Mouse (Mus musculus) yolk sac, embryonic 10.5 days (tissue): ENCODE results near the gene Fbxo46.
"Not testable (repeated sequence)": the region's sequence is repeated elsewhere in the genome, so short reads cannot be mapped to it uniquely, and the experiment has no call there.

Source experiments
- DNase-seq: peaks from one replicate; pipeline ENCODE4 v3.0.0-alpha.2; 2017; ENCODE audit warnings: low spot score

Fbxo46 gene

DNA sequence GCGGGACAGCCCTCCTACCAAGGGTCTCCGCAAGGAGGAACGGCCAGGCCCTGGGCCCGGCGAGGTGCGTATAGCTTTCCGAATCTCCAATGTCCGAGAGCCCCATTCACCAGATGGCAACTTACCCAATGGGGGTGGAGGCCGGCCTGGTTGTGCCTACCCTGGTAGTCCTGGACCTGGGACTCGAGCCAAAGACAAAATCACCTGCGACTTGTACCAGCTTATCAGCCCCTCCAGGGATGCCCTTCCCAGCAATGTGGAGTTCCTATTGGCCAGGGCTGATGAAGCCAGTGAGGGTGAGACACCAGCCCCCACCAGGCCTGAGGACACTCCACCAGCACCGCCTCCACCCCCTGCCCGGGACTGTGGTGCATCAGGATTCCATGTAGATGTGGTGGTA, 16.5 kb downstream of the Fbxo46 start:
- no peak for DNase-seq

DNA sequence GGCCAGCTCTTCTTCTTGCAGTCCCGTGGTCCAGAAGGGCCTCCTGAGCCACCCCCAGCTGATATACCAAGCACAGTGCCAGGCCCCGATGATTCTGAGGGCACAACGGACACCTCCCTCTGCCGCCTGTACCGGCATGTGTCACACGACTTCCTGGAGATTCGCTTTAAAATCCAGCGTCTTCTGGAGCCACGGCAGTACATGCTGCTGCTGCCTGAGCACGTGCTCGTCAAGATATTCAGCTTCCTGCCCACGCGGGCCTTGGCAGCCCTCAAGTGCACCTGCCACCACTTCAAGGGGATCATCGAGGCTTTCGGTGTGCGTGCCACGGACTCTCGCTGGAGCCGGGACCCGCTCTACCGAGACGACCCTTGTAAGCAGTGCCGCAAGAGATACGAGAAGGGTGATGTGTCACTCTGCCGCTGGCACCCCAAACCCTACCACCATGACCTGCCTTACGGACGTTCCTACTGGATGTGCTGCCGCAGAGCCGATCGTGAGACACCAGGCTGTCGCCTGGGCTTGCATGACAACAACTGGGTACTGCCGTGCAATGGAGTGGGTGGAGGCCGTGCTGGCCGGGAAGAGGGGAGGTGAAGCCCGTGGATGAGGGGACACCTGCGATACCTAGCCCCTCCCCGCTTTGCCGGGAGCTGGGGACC, 17.1 kb downstream of the Fbxo46 start:
- DNase-seq, result no peak

DNA sequence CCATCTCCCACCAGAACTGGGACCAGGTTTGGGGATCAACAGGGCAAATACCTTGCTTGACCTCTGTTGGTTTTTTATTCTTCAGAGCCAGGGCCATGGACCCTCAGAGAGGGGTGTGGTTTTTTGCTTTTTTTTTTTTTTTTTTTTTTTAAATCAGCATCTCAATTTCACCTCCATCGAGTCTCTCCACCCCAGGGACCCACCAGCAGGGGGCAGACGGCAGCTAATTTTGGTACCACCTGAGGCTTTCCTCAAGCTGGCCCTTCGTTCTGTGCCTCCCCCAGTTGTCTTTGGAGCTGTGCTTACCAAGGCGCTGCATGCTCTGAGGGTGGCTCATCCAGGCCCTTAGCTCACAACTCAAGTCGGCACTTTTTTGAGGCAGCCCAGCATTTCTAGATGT, 17.7 kb downstream of the Fbxo46 start:
- DNase-seq, result no peak

DNA sequence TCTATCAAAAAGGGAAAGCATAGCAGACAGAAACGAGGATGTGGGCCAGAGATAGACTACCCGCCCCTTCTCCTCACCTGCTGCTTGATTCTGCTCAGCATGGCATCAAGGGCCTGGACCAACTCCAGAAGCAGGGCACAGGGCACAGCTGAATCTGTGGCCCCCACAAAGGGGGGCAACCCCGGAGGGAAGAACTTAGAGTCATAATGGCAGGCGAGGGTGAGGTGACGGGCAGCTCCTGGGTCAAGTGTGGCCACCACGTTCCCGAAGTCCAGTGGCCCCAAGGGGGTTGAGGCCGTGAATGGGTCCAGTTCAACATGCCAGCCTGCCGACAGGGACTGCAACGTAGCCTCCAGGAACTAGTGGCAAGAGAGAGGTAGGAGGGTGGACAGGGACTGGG, 27.1 kb downstream of the Fbxo46 start:
- no peak for DNase-seq

DNA sequence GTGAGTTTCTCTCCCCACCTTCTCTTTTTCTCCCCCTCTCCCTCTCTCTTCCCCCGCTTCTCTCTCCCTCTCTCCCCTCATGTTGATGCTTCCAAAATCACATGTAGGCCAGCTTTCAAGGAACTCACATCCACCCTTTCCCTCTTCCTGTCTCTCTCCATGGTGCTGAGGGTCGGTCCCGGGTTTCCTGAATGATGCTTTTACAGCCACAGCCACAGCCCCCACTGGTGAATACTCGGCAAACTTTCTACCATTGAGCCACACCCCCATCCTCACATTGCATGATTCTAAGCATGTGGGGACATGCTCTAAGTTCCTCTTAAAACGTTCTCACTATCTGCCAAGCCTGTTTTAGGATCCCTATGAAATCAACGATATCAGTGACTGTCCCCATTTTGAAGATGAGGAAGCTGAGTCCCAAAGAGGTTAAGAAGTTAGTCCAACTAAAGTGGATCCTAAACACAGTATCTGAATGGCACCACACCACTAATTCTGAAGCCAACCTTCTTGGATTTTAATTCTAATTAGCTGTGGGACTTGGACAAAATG, 27.9 kb downstream of the Fbxo46 start:
- DNase-seq, result no peak

DNA sequence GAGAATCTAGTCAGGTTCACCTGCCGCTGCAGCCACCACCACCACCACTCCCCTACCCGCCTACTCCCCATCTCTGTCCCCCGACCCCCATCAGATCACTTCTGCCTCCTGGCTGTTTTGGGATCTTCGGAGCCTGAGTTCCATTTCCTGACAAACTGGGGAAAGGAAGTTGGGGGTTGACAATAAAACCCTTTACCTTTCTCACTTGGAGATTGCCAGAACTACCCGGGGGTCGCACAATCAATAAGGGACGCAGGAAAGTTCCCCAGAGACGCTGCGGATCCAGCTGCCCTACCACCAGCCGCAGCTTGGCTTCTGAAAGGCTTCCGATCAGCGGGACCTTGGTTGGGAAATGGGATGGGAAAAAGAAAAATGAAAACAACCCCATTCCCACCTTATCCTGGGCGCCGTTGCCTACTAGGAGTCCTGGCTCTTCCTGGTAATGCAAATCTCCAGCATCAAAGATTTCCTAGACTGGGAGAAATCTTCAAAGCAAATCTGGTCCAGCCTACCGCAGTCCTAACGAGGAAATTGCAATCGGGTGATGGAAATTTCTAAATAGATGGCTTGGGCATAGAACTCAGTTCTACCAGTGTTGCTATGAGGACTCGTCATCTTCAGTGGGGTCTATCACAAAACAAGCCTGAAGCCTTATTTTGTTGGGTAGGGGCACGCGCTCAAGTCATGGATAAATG, 28.7 kb downstream of the Fbxo46 start:
- no peak for DNase-seq

DNA sequence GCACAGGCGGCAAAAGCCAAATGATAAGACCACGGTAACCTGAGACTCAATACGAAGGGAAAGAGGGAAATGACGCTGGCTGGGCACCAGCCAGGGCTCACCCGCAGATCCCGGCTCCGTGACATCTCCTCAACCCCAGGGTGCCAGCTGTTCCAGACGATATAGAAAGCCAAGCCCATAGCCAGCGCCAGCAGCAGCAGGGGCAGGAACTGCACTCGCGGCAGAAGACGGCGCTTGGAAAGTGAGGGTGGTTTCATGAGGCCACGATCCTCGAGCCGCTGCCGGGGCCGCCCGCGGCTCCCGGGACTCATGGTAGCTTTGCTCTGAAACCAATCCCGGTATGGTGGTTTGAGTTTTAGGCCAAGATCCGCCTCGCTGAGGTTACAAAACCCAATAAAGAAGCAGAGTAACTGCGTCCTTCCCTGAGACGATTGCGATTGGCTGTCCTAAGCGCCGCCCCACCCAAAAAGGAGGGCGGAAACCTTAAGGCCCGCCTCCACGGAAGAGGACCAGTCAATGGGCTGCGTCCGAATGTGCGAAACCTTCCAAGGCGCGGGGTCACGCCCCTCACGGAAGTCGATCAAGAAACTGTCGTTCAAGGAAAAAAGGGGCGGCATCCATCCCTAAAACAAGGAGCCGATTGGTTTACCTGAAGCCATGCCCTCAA, 29.3 kb downstream of the Fbxo46 start, which contains the start of gene Qpctl:
Qpctl (minus strand) TSS at position 417 of the 667 bp plus-strand sequence.
- peak; percentile 98 for DNase-seq

DNA sequence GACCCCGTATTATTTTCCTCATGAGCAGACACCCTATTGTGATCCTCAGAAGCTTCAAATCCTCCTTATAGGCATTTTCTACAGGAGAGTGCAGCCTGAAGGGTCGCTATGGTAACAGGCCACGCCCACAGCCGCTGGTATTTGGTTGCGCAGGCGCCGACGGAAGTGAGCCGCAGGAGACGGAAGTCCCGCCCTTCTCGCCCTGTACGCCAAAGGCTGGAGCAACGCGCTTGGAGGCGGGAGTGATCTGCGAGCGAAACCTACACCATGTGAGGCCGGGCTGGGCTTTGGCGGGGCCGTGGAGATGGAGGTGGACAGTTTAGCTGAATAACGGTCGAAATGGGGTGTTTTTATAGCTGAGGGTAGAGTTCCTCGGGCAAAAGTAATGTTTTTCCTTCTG, 30.0 kb downstream of the Fbxo46 start, which contains the start of gene Snrpd2:
Snrpd2 (plus strand) TSS at position 97 of the 400 bp plus-strand sequence.
- peak; percentile 96 for DNase-seq

DNA sequence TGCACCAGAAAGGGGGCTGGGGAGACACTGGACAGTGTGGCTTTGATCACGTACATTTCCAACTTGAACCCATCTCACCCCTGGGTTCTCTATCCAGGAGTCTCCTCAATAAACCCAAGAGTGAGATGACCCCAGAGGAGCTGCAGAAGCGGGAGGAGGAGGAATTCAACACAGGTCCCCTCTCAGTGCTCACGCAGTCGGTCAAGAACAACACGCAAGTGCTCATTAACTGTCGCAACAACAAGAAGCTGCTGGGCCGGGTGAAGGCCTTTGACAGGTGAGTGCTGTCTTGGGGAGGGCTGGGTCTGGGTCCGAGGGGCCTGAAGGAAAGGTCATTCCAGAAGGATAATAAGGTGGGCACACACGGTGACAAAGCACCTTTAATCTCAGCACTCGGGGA, 31.5 kb downstream of the Fbxo46 start:
- DNase-seq, result not testable (repeated sequence)

DNA sequence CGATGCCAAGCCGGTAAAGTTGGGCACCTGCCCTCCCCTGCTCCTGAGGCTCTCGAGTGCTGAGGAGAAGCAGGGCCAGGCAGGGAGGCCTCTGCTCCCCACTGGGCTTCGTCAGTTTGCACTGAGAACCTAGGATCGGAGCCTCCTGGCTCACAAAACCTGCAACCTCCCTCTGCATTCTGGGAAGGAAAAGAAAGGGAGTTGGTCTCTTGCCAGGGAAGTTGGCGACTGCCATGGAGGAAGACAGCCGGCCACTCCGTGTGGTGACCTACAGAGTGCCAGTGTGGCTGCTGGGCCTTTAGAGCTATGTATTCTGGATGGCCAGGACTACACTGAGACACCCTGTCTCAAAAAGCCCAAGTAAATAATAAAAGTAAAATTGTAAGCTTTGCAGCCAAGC, 35.1 kb downstream of the Fbxo46 start:
- no peak for DNase-seq

DNA sequence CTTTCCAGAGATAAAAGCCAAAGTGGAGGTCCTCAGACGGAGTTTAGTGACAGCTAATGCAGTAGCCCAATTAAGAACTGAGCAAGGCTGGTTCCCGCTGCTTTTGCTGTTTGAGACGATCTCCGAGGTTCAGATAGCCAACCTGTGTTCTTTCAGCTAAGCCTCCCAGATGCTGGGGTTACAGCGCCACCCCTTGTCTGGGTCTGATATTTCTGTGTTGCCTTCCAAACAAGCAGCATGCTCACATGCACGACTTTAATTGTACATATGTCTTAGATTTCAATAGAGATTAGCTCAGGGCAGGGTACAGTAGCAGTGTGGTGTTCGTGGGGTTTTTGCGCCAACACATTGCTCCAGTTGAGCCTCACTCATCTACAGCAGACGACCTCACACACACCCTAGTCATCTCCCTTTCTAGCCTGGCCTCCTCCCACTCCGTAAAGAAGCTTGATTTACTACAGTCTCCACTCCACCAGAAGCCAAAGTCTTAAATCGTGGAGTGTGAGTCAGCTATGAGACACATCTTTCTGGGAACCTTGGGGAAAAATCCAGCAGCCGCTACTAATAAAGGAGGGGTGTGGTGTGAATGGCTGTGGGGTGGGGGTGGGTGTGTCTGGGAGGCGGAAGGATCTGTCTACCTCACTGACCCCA, 36.3 kb downstream of the Fbxo46 start:
- no peak for DNase-seq

DNA sequence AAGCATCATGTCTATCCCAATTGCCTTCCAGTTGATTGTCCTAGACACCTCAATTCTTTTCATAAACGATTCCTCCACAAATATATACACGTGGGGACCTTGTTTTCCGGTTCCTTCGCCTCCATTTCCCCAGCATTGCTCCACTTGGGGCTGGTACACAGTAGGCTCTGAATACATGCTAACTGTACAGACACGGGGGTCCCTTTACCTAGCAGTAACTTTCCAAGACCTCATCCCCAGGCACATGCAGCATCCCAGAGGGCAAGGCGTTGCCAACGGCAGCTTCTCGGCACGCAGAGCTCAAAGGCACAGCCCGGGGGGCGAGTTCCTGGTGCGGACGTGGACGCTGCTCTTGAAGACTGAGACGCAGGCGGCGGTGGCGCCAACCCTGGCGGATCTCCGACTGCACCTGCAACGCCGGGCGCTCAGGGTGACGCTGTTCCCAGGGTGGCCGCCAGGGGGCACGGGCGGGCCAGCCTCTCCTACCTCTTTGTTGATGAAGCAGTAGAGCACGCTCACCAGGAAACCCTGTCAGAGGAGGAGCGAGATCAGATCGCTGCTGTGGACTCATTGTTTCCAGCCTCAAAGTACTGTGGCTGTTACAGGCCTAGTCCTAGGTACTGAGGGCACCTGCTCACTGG, 37.6 kb downstream of the Fbxo46 start:
- DNase-seq, result peak; percentile 81

DNA sequence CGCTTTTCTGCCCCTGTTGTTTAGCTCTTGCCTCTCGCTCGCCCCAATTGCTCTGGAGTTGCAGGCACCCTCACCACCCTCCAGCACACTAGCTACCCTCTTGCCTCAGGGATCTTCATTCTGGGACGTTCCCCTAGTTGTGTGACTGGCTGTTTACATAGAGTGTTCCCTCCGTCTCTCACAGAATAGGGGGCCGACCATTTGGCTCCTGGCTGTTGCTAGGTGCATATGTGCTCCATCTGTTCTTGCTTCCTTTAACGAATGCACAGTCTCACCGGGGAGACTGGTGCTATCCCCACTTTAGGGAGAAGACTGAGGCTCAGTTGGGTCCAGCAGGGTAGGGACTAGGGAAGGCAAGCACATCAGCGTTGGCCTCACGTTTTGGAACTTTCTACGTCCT, 38.9 kb downstream of the Fbxo46 start:
- no peak for DNase-seq

DNA sequence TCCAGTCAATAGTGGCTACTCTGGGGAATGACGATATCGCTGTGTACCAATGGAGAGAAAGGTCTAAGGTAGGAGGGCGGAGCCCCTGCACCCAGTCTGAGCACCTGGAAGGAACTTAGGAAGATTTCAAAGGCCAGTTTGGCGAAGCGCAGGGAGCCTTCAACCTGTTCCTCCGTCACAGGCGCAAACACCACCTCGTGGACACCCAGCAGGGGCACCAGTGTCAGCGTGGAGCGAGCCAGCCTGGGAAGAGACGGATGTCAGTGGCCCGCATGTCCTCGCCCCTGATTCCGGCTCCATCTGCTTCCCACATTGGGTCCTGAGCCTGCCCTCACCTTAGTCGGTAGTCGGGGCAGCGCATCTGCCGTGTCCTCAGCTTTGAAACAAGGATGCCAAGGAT, 39.8 kb downstream of the Fbxo46 start:
- no peak for DNase-seq

DNA sequence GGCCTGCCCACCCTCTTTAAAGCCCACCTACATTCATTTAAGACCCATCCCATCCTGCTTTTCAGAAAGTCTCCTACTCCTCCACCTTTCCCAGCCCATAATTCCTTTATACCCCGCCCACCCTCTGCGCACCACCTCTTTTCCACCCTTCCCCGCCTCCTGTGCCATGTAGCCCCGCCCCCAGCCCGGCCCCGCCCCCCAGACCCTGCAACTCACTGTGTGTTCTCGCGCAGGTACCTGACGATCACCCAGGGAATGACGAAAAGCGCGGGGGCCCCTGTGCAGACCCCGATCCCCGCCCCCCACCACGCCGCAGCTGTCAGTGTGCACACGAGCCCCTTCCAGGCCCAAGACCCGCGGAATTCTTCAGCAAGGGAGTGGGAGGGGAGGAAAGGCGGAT, 40.5 kb downstream of the Fbxo46 start:
- DNase-seq, result peak; percentile 61

DNA sequence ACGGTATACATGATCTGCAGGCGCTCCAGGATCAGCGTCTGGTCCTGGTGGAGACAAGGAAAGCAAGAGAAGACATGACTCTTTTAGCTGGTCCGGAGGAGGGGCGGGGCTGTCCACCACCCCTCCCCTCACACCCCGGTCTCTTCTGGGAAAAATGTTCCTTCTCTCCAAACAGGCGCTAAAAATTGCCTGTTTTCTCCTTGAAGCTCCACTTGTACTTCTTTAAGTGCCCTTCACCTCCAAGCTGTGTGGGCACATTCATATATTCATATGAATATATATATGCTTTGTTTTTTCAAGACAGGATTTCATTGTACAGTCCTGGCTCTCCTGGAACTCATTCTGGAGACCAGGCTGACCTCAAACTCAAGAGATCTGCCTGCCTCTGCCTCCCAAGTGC, 43.3 kb downstream of the Fbxo46 start:
- DNase-seq, result no peak

DNA sequence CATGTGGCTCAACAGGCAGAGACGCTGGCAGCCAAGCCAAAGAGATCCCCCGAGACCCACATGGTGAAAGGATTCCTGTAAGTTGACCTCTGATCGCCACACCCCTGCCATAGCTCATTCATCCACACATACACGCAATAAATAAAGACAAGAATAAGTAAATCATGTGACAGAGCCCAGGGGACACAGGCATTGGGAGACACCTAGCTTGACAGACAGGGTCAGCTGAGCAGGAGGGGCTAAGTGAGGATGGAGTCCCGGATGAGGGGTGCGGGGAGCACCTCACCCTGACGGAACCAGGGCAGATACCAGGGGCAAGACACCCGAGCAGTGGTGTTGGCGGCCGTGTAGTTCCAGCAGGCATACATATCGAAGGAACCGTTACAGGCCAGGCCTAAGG, 44.1 kb downstream of the Fbxo46 start:
- DNase-seq, result no peak

DNA sequence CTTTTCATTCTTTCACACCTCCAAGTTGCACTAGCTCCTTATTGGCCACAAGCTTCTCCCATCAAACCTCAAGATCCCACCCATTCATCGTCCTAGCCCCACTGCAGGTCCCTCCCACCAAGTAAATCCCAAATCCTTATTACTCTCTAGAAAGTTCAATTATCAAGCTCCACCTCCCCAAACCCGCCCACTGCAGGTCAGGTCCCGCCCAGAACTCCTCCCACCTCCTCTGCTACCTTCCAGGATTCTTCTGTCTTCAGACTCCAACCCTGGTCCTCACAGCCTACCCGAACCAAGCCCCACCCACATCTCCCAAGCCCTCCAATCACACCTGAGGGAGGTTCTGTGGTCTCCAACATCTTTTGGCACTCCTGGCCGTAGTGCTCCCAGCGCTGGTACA, 44.5 kb downstream of the Fbxo46 start:
- DNase-seq, result peak; percentile 39

DNA sequence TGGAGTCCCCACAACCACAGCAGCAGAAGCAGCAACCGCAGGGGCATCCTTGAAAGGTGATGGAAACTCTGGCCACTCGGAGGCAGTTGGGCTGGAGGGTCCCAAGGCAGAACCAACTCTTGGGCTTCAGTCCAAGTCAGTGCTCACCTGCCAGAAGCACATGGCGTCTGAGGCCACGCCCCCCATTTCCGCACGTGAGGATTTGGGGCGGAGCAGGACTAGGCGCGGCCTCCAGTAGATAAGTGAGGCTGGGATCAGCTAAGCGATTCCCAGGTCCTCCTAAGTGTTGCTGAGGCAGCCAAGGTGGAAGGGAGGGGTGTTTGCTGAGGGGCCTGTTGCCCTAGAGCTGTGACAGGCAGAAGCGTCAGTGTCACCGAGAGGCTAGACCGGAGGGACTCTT, 45.3 kb downstream of the Fbxo46 start:
- DNase-seq, result peak; percentile 58

DNA sequence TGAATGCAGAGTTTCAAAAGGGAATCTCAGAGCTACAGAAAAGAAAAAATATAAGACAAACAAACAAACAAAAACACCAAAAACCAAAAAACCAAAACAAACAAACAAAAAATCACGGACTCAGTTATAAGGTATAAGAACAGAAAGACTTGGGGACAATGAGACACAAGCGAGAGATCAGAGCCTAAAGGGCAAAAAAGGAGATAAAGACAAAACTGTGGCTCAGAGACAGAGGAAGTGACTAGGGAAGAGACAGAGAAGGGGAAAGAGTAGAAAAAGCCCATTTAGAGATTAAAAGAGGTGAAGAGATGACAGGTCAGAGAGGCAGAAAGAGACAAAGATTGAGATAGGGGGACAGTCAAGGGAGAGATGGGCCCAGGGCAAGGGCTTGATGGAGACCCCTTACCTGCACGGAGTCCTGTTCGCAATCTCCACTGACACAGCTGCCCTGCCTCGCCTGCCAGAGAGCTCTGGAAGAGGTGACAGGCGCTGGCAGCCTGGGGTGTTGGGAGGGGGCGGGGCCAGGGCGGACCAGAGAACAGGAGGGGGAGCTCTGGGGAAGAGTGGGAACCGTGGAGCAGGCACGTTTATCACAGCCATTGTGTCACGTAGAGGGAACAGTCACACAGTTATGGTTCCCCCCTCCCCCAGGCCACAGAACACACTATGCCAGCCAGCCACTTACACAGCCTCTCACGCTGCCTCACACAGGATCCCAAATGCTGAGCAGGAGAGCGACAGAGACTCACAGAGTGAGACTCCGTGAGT, 46.2 kb downstream of the Fbxo46 start, which contains the start of gene Gipr:
Gipr (minus strand) TSS at position 472 of the 768 bp plus-strand sequence.
- DNase-seq, result no peak

DNA sequence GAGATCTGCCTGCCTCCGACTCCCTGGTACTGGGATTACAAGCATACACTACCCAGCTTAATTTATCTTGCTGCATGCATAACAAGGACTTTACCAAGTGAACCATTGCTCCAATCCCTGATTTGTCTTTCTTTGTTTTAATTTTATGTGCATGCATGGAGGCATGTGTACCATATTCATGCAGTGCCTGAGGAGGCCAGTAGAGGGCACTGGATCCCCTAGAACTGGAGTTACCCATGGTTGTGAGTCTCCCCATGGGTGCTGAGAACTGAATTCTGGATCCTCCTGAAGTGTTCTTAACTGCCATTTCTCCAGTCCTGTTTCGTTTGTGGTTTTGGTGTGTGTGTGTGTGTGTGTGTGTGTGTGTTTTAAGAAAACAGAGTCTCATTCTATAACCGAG, 47.3 kb downstream of the Fbxo46 start:
- DNase-seq, result no peak
